Mouse (Mus musculus) embryonic fibroblast, embryonic 13.5 days (primary cell): ENCODE results near the gene Gclm. TPM values are rescaled to one million over a fixed set of nuclear protein-coding genes. Genes with fewer than 3 reads are reported as not detected.
A peak's percentile ranks its signal among the peaks of the same experiment; 100 is the strongest.
"Not testable (repeated sequence)": the region's sequence is repeated elsewhere in the genome, so short reads cannot be mapped to it uniquely, and the experiment has no call there.

Source experiments
- H3K27ac ChIP-seq: 2 replicates; pipeline ENCODE4 v1.5.1; 2012; ENCODE audit warnings: low read length, control low read depth, inconsistent platforms; ENCODE audit not compliant: insufficient read depth
- H3K4me1 ChIP-seq: 2 replicates; pipeline ENCODE4 v1.6.1; 2011; ENCODE audit warnings: low read length; ENCODE audit not compliant: control insufficient read depth, insufficient read depth
- H3K4me3 ChIP-seq: 2 replicates; pipeline ENCODE4 v1.5.1; 2011; ENCODE audit warnings: mild to moderate bottlenecking, control low read depth, low read length; ENCODE audit not compliant: insufficient read depth
- CTCF ChIP-seq: IDR thresholded peaks from 2 replicates; pipeline ENCODE4 v1.5.1; 2011; ENCODE audit warnings: mild to moderate bottlenecking, control low read depth, low read length, moderate library complexity, borderline replicate concordance; ENCODE audit not compliant: insufficient read depth
- POLR2A ChIP-seq: IDR thresholded peaks from 2 replicates; pipeline ENCODE4 v1.6.1; 2011; ENCODE audit warnings: low read depth, mild to moderate bottlenecking, control low read depth, low read length, moderate library complexity
- polyA plus RNA-seq: library from polyadenylated mRNA; stranded (reverse); fragments of >200 nt; gene quantifications from 2 replicates; pipeline ENCODE4 v1.2.4, GENCODE M21; 2011; ENCODE audit warnings: low read depth; ENCODE audit not compliant: missing spikeins, insufficient read length

The Gclm gene
- polyA plus RNA-seq, 1 experiment = 58.3 TPM

DNA sequence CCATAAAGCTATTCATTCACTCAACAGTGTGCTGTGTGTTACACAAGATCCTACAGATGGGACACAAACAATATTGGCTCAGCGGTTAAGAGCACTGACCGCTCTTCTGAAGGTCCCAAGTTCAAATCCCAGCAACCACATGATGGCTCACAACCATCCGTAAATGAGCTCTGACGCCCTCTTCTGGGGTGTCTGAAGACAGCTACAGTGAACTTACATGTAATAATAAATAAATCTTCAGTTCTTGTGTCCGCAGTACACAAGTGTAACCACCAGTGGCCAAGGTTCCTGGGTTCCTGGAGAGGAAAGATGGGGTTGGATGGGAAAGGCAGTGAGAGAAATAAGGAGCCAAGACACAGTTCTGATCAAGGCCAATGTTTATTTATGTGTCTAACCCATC is 24.6 kb downstream of the Gclm start:
- H3K27ac ChIP-seq = no peak overlapping the region
- H3K4me3 ChIP-seq = no peak overlapping the region
- TF ChIP-seq POLR2A = no peak
- no peak for TF ChIP-seq CTCF
- 0 out of 2 replicates have a peak, but pooled peaks cover under 1% of the 10 kb centered on the region for H3K4me1 ChIP-seq

DNA sequence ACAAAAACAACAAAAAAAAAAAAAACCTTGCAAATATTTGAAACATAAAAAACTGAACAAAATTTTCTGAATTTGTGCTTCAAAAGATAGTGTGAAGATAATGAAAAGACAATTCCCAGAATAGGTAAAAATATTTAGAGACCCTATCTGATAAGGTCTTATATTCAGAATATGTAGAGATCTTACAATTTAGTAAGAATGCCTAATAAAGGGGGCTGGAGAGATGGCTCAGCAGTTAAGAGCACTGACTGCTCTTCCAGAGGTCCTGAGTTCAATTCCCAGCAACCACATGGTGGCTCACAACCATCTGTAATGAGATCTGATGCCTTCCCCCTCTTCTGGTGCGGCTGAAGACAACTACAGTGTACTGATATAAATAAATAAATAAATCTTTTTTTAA is 27.2 kb downstream of the Gclm start:
- not testable (repeated sequence) for H3K27ac ChIP-seq, H3K4me3 ChIP-seq
- peaks cover 11% of the 10 kb centered on the region for H3K4me1 ChIP-seq

DNA sequence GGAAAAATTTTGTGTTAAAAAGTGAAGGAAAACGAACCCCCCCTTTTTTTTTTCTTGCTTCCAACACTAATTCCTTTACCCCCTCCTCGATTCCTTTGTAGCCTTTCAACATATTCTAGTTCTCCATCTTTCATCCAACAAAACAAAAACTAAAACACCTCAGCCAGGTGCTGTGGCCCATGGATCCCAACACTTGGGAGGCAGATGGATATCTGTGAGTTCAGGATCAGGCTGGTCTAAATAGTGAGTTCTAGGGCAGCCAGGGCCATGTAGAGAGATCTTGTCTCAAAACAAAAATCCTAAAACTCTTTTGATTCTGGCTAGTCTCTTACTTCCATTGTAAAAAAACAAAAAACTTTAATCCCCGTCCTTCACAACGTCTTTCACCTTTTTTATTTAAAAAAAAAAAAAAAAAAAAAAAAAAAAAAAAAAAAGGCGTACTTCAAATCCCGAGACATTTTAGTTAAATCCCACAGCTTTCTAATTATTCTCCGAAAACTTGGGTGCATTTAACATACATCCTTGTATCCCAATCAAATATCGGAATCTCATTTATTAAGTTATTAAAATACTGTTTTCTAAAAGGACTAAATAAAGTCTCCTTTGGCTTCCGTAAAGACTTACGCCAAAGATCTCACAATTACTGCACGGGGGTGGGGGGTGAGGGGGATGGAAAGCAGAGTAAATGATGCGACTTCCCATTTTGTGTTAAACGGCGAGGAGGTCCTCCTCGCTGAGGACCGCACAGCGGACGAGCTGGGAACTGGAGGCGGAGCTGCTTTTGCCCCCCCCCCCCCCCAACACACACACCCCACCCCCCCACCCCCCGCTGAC is 28.3 kb downstream of the Gclm start:
- H3K27ac ChIP-seq = no peak overlapping the region
- H3K4me1 ChIP-seq = peaks cover 11% of the 10 kb centered on the region
- peak overlapping the region; percentile 31 for H3K4me3 ChIP-seq
- TF ChIP-seq POLR2A = peak; percentile 92
- TF ChIP-seq CTCF = no peak

DNA sequence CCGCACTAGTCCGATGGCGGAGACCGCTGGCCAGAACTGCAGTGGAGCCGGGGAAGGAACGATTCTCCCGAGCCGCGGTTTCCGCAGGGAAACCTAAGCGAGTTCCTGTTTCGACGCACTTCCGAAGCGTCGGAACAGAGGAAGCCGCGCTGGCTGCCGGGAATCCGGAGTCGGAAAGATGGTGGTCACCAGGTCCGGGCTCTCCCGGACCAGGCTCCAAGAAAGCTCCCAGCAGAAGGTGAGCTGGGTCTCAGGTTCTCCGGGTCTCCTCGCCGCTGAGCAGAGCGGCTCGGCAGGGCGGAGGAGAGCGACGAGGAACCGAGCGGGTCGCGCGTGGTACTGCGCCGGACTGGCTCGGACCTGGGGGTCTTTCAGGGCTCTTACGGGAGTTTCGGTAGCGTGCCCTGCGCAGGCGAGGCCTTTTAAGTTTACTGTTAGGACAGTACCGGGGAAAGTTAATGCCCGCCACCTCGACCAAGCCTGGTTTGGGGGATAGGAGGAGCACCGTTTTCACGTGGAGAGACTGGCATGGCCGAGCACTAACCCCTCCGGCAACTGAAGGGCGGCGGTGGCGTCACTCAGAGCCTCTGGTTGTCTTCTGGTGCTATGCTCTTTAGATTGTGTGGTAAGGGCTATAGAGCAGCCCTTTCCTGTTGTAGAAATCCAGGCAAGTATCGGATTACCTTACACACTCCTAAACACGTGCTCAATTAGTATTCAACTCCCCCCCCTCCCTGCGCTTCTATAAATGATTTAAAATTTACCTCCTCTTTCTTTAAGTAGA is 29.1 kb downstream of the Gclm start, which contains the start of gene Dnttip2:
Dnttip2 (plus strand) TSS at position 148 of the 784 bp plus-strand sequence.
- Histone ChIP-seq H3K4me3 (peak within 1 kb of the TSS; percentile 95), H3K27ac (no peak within 1 kb of the TSS), H3K4me1 (peaks cover 11% of the 10 kb centered on the region)
- no peak for TF ChIP-seq CTCF
- no peak; the same call in none of the 2 replicates for TF ChIP-seq POLR2A

DNA sequence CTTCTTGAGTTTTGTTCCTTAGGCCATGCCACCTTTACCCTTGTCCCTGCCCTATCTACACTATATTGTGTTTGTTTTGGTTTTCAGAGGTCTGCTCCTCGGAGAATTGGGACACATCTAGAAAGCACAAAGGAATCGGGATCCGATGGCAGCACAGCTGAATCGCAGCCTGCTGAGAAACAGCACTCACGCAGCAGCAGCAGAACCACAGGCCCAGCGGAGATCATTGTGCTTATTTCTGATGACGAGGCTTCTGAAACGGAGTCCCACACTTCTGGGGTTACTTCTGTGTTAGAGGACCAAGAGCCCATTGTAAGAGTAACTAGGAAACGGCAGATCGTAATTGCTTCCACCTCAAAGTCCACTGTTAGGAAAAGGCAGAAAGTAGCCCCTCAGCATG is 29.8 kb downstream of the Gclm start:
- H3K4me3 ChIP-seq = peak overlapping the region; percentile 95
- TF ChIP-seq CTCF (no peak), POLR2A (no peak)

DNA sequence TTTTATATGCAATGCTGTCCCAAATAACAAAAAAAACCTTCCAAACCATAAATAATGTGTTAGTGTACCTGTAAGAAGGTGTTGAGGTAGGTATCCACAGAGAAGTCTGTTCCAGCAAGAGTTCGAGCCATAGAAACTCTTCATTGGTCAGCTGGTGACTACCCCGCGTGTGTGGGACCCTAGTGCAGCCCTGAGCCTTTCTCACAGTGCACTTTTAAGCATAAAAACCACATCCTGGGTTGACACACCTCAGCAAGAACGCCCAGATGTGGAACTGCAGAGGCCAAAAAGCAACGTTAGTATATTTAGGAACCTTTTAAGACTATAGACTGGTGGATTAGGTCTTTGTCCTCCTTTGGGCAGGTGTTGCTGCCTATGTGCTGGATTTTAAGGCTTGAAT is 41.8 kb downstream of the Gclm start:
- no peak for TF ChIP-seq CTCF
- no peak for TF ChIP-seq POLR2A
- Histone ChIP-seq H3K27ac (no peak overlapping the region), H3K4me1 (peaks cover 2% of the 10 kb centered on the region; the same call in 1 of the 2 replicates), H3K4me3 (no peak overlapping the region)

More for the DNA sequence above, 29.8 kb downstream of the Gclm start:
- H3K4me1 ChIP-seq = peaks cover 11% of the 10 kb centered on the region
- H3K27ac ChIP-seq = no peak overlapping the region

DNA sequence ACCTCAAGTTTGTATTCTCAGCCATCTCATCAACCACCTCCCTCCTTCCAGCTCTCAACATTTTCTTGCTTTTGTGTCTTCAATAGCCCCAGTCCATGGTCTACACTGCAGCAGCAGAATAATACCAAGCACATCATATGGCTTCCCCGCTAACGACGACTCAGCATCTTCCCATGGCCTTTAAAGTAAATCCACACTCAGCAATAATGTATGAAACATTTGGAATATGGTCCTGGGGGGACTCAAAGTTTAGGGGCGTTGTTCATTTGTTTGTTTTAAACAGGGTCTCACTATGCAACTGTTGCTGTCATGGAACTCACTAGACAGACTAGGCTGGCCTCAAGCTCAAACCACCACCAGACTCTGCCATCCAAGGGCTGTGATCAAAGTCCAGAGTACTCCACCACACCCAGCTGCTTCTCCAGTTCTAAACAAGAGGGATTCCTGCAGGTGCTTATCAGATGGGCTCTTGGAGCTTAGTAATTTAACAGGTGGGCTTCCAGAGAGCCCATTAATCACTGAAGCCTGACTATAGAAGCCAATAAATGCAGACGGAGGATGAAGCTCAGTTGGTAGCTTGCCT is 43.3 kb downstream of the Gclm start:
- Histone ChIP-seq H3K4me3 (no peak overlapping the region), H3K4me1 (peaks cover 2% of the 10 kb centered on the region; the same call in 1 of the 2 replicates), H3K27ac (no peak overlapping the region)
- no peak for TF ChIP-seq CTCF
- TF ChIP-seq POLR2A = no peak

DNA sequence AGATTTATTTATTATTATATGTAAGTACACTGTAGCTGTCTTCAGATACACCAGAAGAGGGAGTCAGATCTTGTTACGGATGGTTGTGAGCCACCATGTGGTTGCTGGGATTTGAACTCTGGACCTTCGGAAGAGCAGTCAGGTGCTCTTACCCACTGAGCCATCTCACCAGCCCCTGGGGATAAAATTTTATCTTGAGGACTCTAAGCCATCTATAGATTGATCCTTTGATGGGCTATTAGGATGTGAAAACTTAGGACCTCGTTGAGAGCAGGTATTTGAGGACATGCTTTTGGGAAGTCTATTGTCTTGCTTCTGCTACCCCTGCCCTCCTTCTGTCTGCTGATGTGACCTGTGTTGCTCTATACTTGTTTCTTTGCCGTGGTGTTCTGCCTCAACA is 44.0 kb downstream of the Gclm start:
- not testable (repeated sequence) for H3K4me1 ChIP-seq, H3K27ac ChIP-seq, H3K4me3 ChIP-seq

DNA sequence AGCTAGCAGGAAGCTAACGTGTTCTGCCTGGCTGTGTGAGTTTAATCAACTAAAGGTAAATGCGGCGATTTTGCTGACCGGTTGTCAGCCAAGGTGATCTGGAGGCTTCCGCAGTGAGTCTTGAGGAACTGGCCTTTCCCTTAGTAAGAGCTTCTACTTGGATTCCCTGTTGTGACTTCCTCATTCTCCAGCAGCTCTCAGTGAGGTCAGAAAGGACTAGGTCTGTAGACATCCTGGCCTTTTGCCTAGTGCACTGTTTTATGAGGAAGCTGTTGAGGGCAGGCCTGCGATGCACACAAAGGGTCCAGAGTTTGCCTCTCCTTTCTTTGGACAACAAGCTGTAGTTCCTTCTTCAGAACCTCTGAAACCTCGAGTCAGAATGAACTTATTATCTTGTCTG is 45.3 kb downstream of the Gclm start:
- H3K4me3 ChIP-seq = no peak overlapping the region
- peaks cover 2% of the 10 kb centered on the region for H3K4me1 ChIP-seq
- H3K27ac ChIP-seq = no peak overlapping the region
- no peak for TF ChIP-seq POLR2A
- TF ChIP-seq CTCF = no peak

DNA sequence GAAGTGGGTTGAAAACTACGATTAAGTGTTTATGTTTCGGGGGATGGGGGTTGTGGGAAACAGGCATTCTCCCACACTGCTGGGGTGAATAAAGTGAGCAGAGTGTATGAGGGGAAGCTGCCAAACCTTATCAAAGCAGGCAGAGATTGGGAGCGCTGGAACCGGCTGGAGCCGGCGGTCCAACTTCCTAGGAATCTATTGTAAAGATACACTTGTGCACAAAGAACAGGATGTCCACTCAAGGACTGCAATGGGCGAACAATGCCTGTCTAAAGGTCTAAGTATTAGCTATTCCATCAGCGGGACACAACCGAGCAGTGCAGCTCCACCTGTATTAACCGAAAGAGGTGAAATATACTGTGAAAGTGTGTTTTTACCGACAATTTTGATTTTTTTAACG is 46.5 kb downstream of the Gclm start:
- Histone ChIP-seq H3K4me3 (no peak overlapping the region), H3K4me1 (no peaks in the 10 kb centered on the region; the same call in 1 of the 2 replicates), H3K27ac (no peak overlapping the region)
- TF ChIP-seq CTCF = no peak
- TF ChIP-seq POLR2A = no peak
